Mouse (Mus musculus) stomach, embryonic 14.5 days (tissue): ENCODE data around the gene Mettl9. TPM values are rescaled to one million over a fixed set of nuclear protein-coding genes. Genes with fewer than 3 reads are reported as not detected.
A peak's percentile ranks its signal among the peaks of the same experiment; 100 is the strongest.
"Not testable (repeated sequence)": the region's sequence is repeated elsewhere in the genome, so short reads cannot be mapped to it uniquely, and the experiment has no call there.

ENCODE experiments used
- ATAC-seq: fragments of 200-750 bp; cut with Nextera tagmentation; 2 replicates; pipeline ENCODE4 v1.8.0; 2017; ENCODE audit warnings: low read depth, moderate TSS enrichment; ENCODE audit not compliant: insufficient number of reproducible peaks, insufficient read depth, low FRiP score
- H3K27ac ChIP-seq: fragments of 300-500 bp; sonication (generic); 2 replicates; pipeline ENCODE4 v1.5.1; 2014; ENCODE audit warnings: mild to moderate bottlenecking, low read length, moderate library complexity, mixed read lengths
- H3K27me3 ChIP-seq: fragments of 300-500 bp; sonication (generic); 2 replicates; pipeline ENCODE4 v1.6.1; 2014; ENCODE audit warnings: low read length, control low read depth, mixed read lengths; ENCODE audit not compliant: control insufficient read depth, insufficient read depth
- H3K36me3 ChIP-seq: fragments of 300-500 bp; sonication (generic); 2 replicates; pipeline ENCODE4 v1.6.1; 2014; ENCODE audit warnings: mild to moderate bottlenecking, control low read depth, low read length, moderate library complexity, mixed read lengths; ENCODE audit not compliant: control insufficient read depth, insufficient read depth
- H3K4me1 ChIP-seq: fragments of 300-500 bp; sonication (generic); 2 replicates; pipeline ENCODE4 v1.6.1; 2014; ENCODE audit warnings: low read length, control low read depth, mixed read lengths; ENCODE audit not compliant: control insufficient read depth, insufficient read depth
- H3K4me2 ChIP-seq: fragments of 300-500 bp; sonication (generic); replicated peaks from 2 replicates; pipeline ENCODE4 v1.6.1; 2014; ENCODE audit warnings: low read depth, low read length, control low read depth
- H3K4me3 ChIP-seq: fragments of 300-500 bp; sonication (generic); 2 replicates; pipeline ENCODE4 v1.5.1; 2014; ENCODE audit warnings: low read depth, low read length, control low read depth
- H3K9ac ChIP-seq: fragments of 300-500 bp; sonication (generic); replicated peaks from 2 replicates; pipeline ENCODE4 v1.6.1; 2014; ENCODE audit warnings: low read depth, mild to moderate bottlenecking, control low read depth, low read length, moderate library complexity, mixed read lengths
- H3K9me3 ChIP-seq: fragments of 300-500 bp; sonication (generic); 2 replicates; pipeline ENCODE4 v1.6.1; 2016; ENCODE audit warnings: low read depth, low read length, control low read depth; ENCODE audit not compliant: control insufficient read depth
- WGBS: fragments of 180-500 bp; shearing (Covaris S2); extraction: QIAGEN DNeasy Blood & Tissue Kit; methylation state at CpG from one replicate; pipeline ENCODE4 v1.1.7; 2014; 5-methylcytosine and 5-hydroxymethylcytosine counted together
- polyA plus RNA-seq: library from polyadenylated mRNA; unstranded; fragments of >200 nt; fragmentation: Nextera tagmentation; extraction: Ambion mirVana; gene quantifications from 2 replicates; pipeline ENCODE4 v1.2.1, GENCODE M21; 2014

Mettl9 gene
- polyA plus RNA-seq, 1 experiment from 2014 or later: 163 TPM

GRCm38 (mm10) chr7:121011794-121012689 is 22.2 kb upstream of the Mettl9 start:
- Histone ChIP-seq H3K4me2 (no peak overlapping the region), H3K4me3 (no peak overlapping the region), H3K36me3 (no peaks in the 10 kb centered on the region), H3K27me3 (no peaks in the 10 kb centered on the region), H3K4me1 (no peaks in the 10 kb centered on the region), H3K27ac (no peak overlapping the region), H3K9ac (no peak overlapping the region), H3K9me3 (no peaks in the 10 kb centered on the region)
- ATAC-seq: no peak
- 63% methylated on average over 10 of the region's 10 CpGs for WGBS

- H3K4me3 ChIP-seq: no peak overlapping the region
- H3K4me1 ChIP-seq: no peaks in the 10 kb centered on the region
- no peaks in the 10 kb centered on the region for H3K9me3 ChIP-seq
- H3K36me3 ChIP-seq: no peaks in the 10 kb centered on the region
- no peak overlapping the region for H3K9ac ChIP-seq
- no peak overlapping the region for H3K27ac ChIP-seq
- 81% methylated on average over 10 of the region's 10 CpGs for WGBS
- ATAC-seq: no peak
- no peak overlapping the region for H3K4me2 ChIP-seq
- H3K27me3 ChIP-seq: no peaks in the 10 kb centered on the region
These were observed 19.8 kb upstream of the Mettl9 start for GRCm38 (mm10) chr7:121014486-121014885.

- Histone ChIP-seq H3K9me3 (no peaks in the 10 kb centered on the region), H3K9ac (no peak overlapping the region), H3K4me1 (no peaks in the 10 kb centered on the region), H3K36me3 (no peaks in the 10 kb centered on the region), H3K27ac (no peak overlapping the region), H3K27me3 (no peaks in the 10 kb centered on the region), H3K4me2 (no peak overlapping the region), H3K4me3 (no peak overlapping the region)
- ATAC-seq: no peak
- WGBS: 81% methylated on average over 3 of the region's 3 CpGs
These were observed 15.5 kb upstream of the Mettl9 start for GRCm38 (mm10) chr7:121018778-121019177.

- no peaks in the 10 kb centered on the region for H3K36me3 ChIP-seq
- no peak for ATAC-seq
- H3K4me2 ChIP-seq: no peak overlapping the region
- H3K27me3 ChIP-seq: no peaks in the 10 kb centered on the region
- H3K9me3 ChIP-seq: no peaks in the 10 kb centered on the region
- no peak overlapping the region for H3K4me3 ChIP-seq
- WGBS: 31% methylated on average over 8 of the region's 8 CpGs
- H3K9ac ChIP-seq: no peak overlapping the region
- H3K27ac ChIP-seq: no peak overlapping the region
- no peaks in the 10 kb centered on the region for H3K4me1 ChIP-seq
These were observed 14.0 kb upstream of the Mettl9 start for GRCm38 (mm10) chr7:121020277-121020676.

- no peaks in the 10 kb centered on the region for H3K36me3 ChIP-seq
- H3K27me3 ChIP-seq: no peaks in the 10 kb centered on the region
- 76% methylated on average over 6 of the region's 6 CpGs for WGBS
- H3K4me1 ChIP-seq: no peaks in the 10 kb centered on the region
- no peak overlapping the region for H3K4me3 ChIP-seq
- H3K27ac ChIP-seq: no peak overlapping the region
- ATAC-seq: no peak
- H3K9ac ChIP-seq: no peak overlapping the region
- no peaks in the 10 kb centered on the region for H3K9me3 ChIP-seq
- H3K4me2 ChIP-seq: no peak overlapping the region
These were observed 8.8 kb upstream of the Mettl9 start for GRCm38 (mm10) chr7:121025221-121026008.

GRCm38 (mm10) chr7:121026300-121026699 is 7.9 kb upstream of the Mettl9 start:
- 56% methylated on average over 3 of the region's 3 CpGs for WGBS
- no peaks in the 10 kb centered on the region for H3K36me3 ChIP-seq
- no peak overlapping the region for H3K4me3 ChIP-seq
- no peaks in the 10 kb centered on the region for H3K9me3 ChIP-seq
- no peaks in the 10 kb centered on the region for H3K4me1 ChIP-seq
- H3K27ac ChIP-seq: no peak overlapping the region
- no peak overlapping the region for H3K4me2 ChIP-seq
- no peaks in the 10 kb centered on the region for H3K27me3 ChIP-seq
- no peak for ATAC-seq
- H3K9ac ChIP-seq: no peak overlapping the region

- not testable (repeated sequence) for H3K36me3 ChIP-seq, H3K4me3 ChIP-seq, H3K27ac ChIP-seq, H3K9me3 ChIP-seq, H3K27me3 ChIP-seq, ATAC-seq, H3K4me1 ChIP-seq, H3K9ac ChIP-seq, H3K4me2 ChIP-seq
These were observed 4.3 kb upstream of the Mettl9 start for GRCm38 (mm10) chr7:121029947-121030346.

GRCm38 (mm10) chr7:121034701-121035141 is 476 bp downstream of the Mettl9 start:
- Histone ChIP-seq H3K27me3 (no peaks in the 10 kb centered on the region), H3K4me2 (peak overlapping the region; percentile 83; the same call in 1 of the 2 replicates), H3K4me3 (peak overlapping the region; percentile 95), H3K27ac (peak overlapping the region; percentile 97), H3K36me3 (no peaks in the 10 kb centered on the region), H3K9ac (peak overlapping the region; percentile 100), H3K9me3 (no peaks in the 10 kb centered on the region), H3K4me1 (peaks cover 18% of the 10 kb centered on the region; the same call in 1 of the 2 replicates)
- peak; percentile 80 for ATAC-seq
- WGBS: under 1% methylated on average over 58 of the region's 63 CpGs
